Mouse (Mus musculus) ES-Bruce4 (cell line): Measurements from ENCODE around the gene Zc3h14. TPM values are rescaled to one million over a fixed set of nuclear protein-coding genes. Genes with fewer than 3 reads are reported as not detected.

Source experiments
- H3K27ac ChIP-seq: 2 replicates; pipeline ENCODE4 v1.5.1; 2012; ENCODE audit warnings: low read length, inconsistent platforms; ENCODE audit not compliant: insufficient read depth
- H3K27me3 ChIP-seq: 2 replicates; pipeline ENCODE4 v1.6.1; 2012; ENCODE audit warnings: mild to moderate bottlenecking, low read length, inconsistent platforms; ENCODE audit not compliant: control insufficient read depth, poor library complexity, insufficient read depth, severe bottlenecking
- H3K36me3 ChIP-seq: 2 replicates; pipeline ENCODE4 v1.6.1; 2012; ENCODE audit warnings: inconsistent platforms, mild to moderate bottlenecking, low read length, moderate library complexity; ENCODE audit not compliant: control insufficient read depth, poor library complexity, insufficient read depth, severe bottlenecking
- H3K4me1 ChIP-seq: one replicate; pipeline ENCODE4 v1.8.1; 2011; ENCODE audit warnings: low read length; ENCODE audit not compliant: control insufficient read depth, insufficient read depth
- H3K4me3 ChIP-seq: 2 replicates; pipeline ENCODE4 v1.5.1; 2011; ENCODE audit warnings: low read depth, mild to moderate bottlenecking, low read length
- H3K9ac ChIP-seq: 2 replicates; pipeline ENCODE4 v1.6.1; 2012; ENCODE audit warnings: low read depth, mild to moderate bottlenecking, inconsistent platforms; ENCODE audit not compliant: poor library complexity, severe bottlenecking
- H3K9me3 ChIP-seq: replicated peaks from 2 replicates; pipeline ENCODE4 v1.6.1; 2012; ENCODE audit warnings: mild to moderate bottlenecking, low read length, inconsistent platforms; ENCODE audit not compliant: control insufficient read depth, poor library complexity, insufficient read depth, severe bottlenecking
- CTCF ChIP-seq: IDR thresholded peaks from one replicate; pipeline ENCODE4 v1.8.1; 2011; ENCODE audit warnings: low read depth, low read length
- EP300 ChIP-seq: IDR thresholded peaks from 2 replicates; pipeline ENCODE4 v1.6.1; 2011; ENCODE audit warnings: low read depth, low read length; ENCODE audit not compliant: insufficient read depth
- POLR2A ChIP-seq: IDR thresholded peaks from one replicate; pipeline ENCODE4 v1.8.1; 2011; ENCODE audit warnings: low read length; ENCODE audit not compliant: insufficient read depth
- polyA plus RNA-seq: library from polyadenylated mRNA; stranded (reverse); fragments of >200 nt; gene quantifications from 2 replicates; pipeline ENCODE4 v1.2.4, GENCODE M21; 2011; ENCODE audit warnings: low read depth; ENCODE audit not compliant: missing spikeins, insufficient read depth, insufficient read length

Zc3h14 gene
- polyA plus RNA-seq: 155 and 157 TPM in 2 replicates

GRCm38 (mm10) chr12:98746746-98747379 lies at the start of gene Zc3h14:
Gene Zc3h14 (plus strand): TSS chr12:98746964.
- Histone ChIP-seq H3K36me3 (peaks cover 4% of the 10 kb centered on the region), H3K9ac (peak within 1 kb of the TSS; percentile 97), H3K27me3 (no peaks in the 10 kb centered on the region), H3K9me3 (no peaks in the 10 kb centered on the region), H3K27ac (peak within 1 kb of the TSS; percentile 38; the same call in 1 of the 2 replicates), H3K4me1 (no peaks in the 10 kb centered on the region), H3K4me3 (peak within 1 kb of the TSS; percentile 90)
- TF ChIP-seq POLR2A: peak; percentile 13
- peak; percentile 62 for TF ChIP-seq CTCF
- no peak for TF ChIP-seq EP300

- Histone ChIP-seq H3K4me1 (peaks cover 2% of the 10 kb centered on the region), H3K9ac (no peak overlapping the region), H3K27me3 (no peaks in the 10 kb centered on the region), H3K9me3 (no peaks in the 10 kb centered on the region), H3K27ac (no peak overlapping the region), H3K4me3 (no peak overlapping the region), H3K36me3 (peaks cover 2% of the 10 kb centered on the region; the same call in 1 of the 2 replicates)
- TF ChIP-seq CTCF: no peak
- TF ChIP-seq POLR2A: no peak
- TF ChIP-seq EP300: no peak
These were observed 49.6 kb upstream of the Zc3h14 start for GRCm38 (mm10) chr12:98697202-98697601.

- H3K27ac ChIP-seq: no peak overlapping the region
- TF ChIP-seq CTCF (no peak), POLR2A (no peak), EP300 (no peak)
- no peak overlapping the region for H3K4me3 ChIP-seq
- H3K27me3 ChIP-seq: no peaks in the 10 kb centered on the region
- H3K9ac ChIP-seq: no peak overlapping the region
- peaks cover 2% of the 10 kb centered on the region for H3K4me1 ChIP-seq
- no peaks in the 10 kb centered on the region; the same call in 1 of the 2 replicates for H3K36me3 ChIP-seq
- no peaks in the 10 kb centered on the region for H3K9me3 ChIP-seq
These were observed 45.2 kb upstream of the Zc3h14 start for GRCm38 (mm10) chr12:98701564-98701963.

- H3K36me3 ChIP-seq: no peaks in the 10 kb centered on the region; the same call in 1 of the 2 replicates
- no peak overlapping the region for H3K27ac ChIP-seq
- H3K9ac ChIP-seq: no peak overlapping the region
- no peak for TF ChIP-seq CTCF
- no peak for TF ChIP-seq POLR2A
- TF ChIP-seq EP300: no peak
- no peaks in the 10 kb centered on the region for H3K9me3 ChIP-seq
- H3K4me1 ChIP-seq: peaks cover 2% of the 10 kb centered on the region
- H3K4me3 ChIP-seq: no peak overlapping the region
- no peaks in the 10 kb centered on the region for H3K27me3 ChIP-seq
These were observed 43.2 kb upstream of the Zc3h14 start for GRCm38 (mm10) chr12:98703554-98703953.

GRCm38 (mm10) chr12:98703961-98704360 lies 42.8 kb upstream of the Zc3h14 start:
- H3K4me1 ChIP-seq: no peaks in the 10 kb centered on the region
- no peaks in the 10 kb centered on the region for H3K27me3 ChIP-seq
- TF ChIP-seq CTCF (no peak), EP300 (no peak), POLR2A (no peak)
- no peak overlapping the region for H3K4me3 ChIP-seq
- H3K9ac ChIP-seq: no peak overlapping the region
- no peaks in the 10 kb centered on the region for H3K9me3 ChIP-seq
- H3K27ac ChIP-seq: no peak overlapping the region
- H3K36me3 ChIP-seq: no peaks in the 10 kb centered on the region; the same call in 1 of the 2 replicates

GRCm38 (mm10) chr12:98712819-98713218 lies 33.9 kb upstream of the Zc3h14 start:
- TF ChIP-seq CTCF (no peak), EP300 (no peak), POLR2A (no peak)

More at GRCm38 (mm10) chr12:98712819-98713218, 33.9 kb upstream of the Zc3h14 start:
- H3K27me3 ChIP-seq: no peaks in the 10 kb centered on the region
- H3K4me1 ChIP-seq: no peaks in the 10 kb centered on the region
- no peak overlapping the region for H3K4me3 ChIP-seq
- no peak overlapping the region for H3K27ac ChIP-seq
- H3K9me3 ChIP-seq: no peaks in the 10 kb centered on the region
- no peak overlapping the region for H3K9ac ChIP-seq
- peaks cover 3% of the 10 kb centered on the region; the same call in 1 of the 2 replicates for H3K36me3 ChIP-seq
